Mouse (Mus musculus): Measurements from ENCODE around the gene Rnd1.

GRCm38 (mm10) chr15:98614971-98615370 lies 62.3 kb downstream of the Rnd1 start:
- TF ChIP-seq GATA1 (IDR thresholded peaks at IDR 0.05; ENCODE audit: low read length) (no peak), TAL1 (IDR thresholded peaks at IDR 0.05; ENCODE audit: low read length) (no peak)
